Mouse (Mus musculus): ENCODE results near the gene Ror1.

The Ror1 gene

GRCm38 (mm10) chr4:100116366-100116765 is 20.8 kb downstream of the Ror1 start:
- no peak for DNase-seq (ENCODE audit: low spot score in 2 of 2)

- no peak for DNase-seq (ENCODE audit: low spot score in 2 of 2)
Observed at GRCm38 (mm10) chr4:100118676-100119075, 23.1 kb downstream of the Ror1 start.

GRCm38 (mm10) chr4:100119431-100119830 is 23.8 kb downstream of the Ror1 start:
- DNase-seq (ENCODE audit: low spot score in 2 of 2) = no peak

- DNase-seq (ENCODE audit: low spot score in 2 of 2) = no peak
Observed at GRCm38 (mm10) chr4:100120547-100120946, 25.0 kb downstream of the Ror1 start.

GRCm38 (mm10) chr4:100122436-100122835 is 26.8 kb downstream of the Ror1 start:
- no peak for DNase-seq (ENCODE audit: low spot score in 2 of 2)

GRCm38 (mm10) chr4:100123519-100123918 is 27.9 kb downstream of the Ror1 start:
- DNase-seq (ENCODE audit: low spot score in 2 of 2) = no peak

GRCm38 (mm10) chr4:100124056-100124455 is 28.5 kb downstream of the Ror1 start:
- no peak for DNase-seq (ENCODE audit: low spot score in 2 of 2)

GRCm38 (mm10) chr4:100124935-100125334 is 29.3 kb downstream of the Ror1 start:
- DNase-seq (ENCODE audit: low spot score in 2 of 2) = no peak

- no peak for DNase-seq (ENCODE audit: low spot score in 2 of 2)
Observed at GRCm38 (mm10) chr4:100126531-100127310, 31.1 kb downstream of the Ror1 start.

GRCm38 (mm10) chr4:100128026-100128922 is 32.7 kb downstream of the Ror1 start:
- no peak for DNase-seq (ENCODE audit: low spot score in 2 of 2)

- no peak for DNase-seq (ENCODE audit: low spot score in 2 of 2)
Observed at GRCm38 (mm10) chr4:100129201-100129600, 33.6 kb downstream of the Ror1 start.

- no peak for DNase-seq (ENCODE audit: low spot score in 2 of 2)
Observed at GRCm38 (mm10) chr4:100130771-100131475, 35.3 kb downstream of the Ror1 start.

- DNase-seq (ENCODE audit: low spot score in 2 of 2) = no peak
Observed at GRCm38 (mm10) chr4:100131488-100131887, 35.9 kb downstream of the Ror1 start.

GRCm38 (mm10) chr4:100132261-100132660 is 36.7 kb downstream of the Ror1 start:
- DNase-seq (ENCODE audit: low spot score in 2 of 2) = no peak

- no peak for DNase-seq (ENCODE audit: low spot score in 2 of 2)
Observed at GRCm38 (mm10) chr4:100136046-100136445, 40.5 kb downstream of the Ror1 start.

GRCm38 (mm10) chr4:100137102-100137835 is 41.7 kb downstream of the Ror1 start:
- no peak for DNase-seq (ENCODE audit: low spot score in 2 of 2)

GRCm38 (mm10) chr4:100141626-100142025 is 46.0 kb downstream of the Ror1 start:
- no peak for DNase-seq (ENCODE audit: low spot score in 2 of 2)

- DNase-seq (ENCODE audit: low spot score in 2 of 2) = no peak
Observed at GRCm38 (mm10) chr4:100144744-100145143, 49.2 kb downstream of the Ror1 start.

GRCm38 (mm10) chr4:100150797-100151196 is 55.2 kb downstream of the Ror1 start:
- DNase-seq (ENCODE audit: low spot score in 2 of 2) = no peak

GRCm38 (mm10) chr4:100154560-100155130 is 59.1 kb downstream of the Ror1 start:
- DNase-seq (ENCODE audit: low spot score in 2 of 2) = no peak

- no peak for DNase-seq (ENCODE audit: low spot score in 2 of 2)
Observed at GRCm38 (mm10) chr4:100155731-100156130, 60.1 kb downstream of the Ror1 start.
